Mouse (Mus musculus): ENCODE results near the gene Runx1. TPM values are rescaled to one million over a fixed set of nuclear protein-coding genes. Genes with fewer than 3 reads are reported as not detected.

Runx1 gene
- 0.25 and 0.33 TPM in 2 replicates for polyA plus RNA-seq (2021; fragmentation: Nextera tagmentation)
- long read RNA-seq, experiment 1, full-length matches to known transcripts: 1 of 1 reads
- long read RNA-seq, experiment 1, partial matches to known transcripts: 0 of 1 reads
- long read RNA-seq, experiment 1, other reads (novel, unspliced or antisense): 0 of 1 reads
- long read RNA-seq, experiment 2, partial matches to known transcripts: 2 of 2 reads
- long read RNA-seq, experiment 2, other reads (novel, unspliced or antisense): 0 of 2 reads

GRCm38 (mm10) chr16:92825908-92826650 is at the start of gene Runx1:
Runx1 (minus strand) TSS chr16:92826149.

